Mouse (Mus musculus): ENCODE data around the gene Ptprcap. TPM values are rescaled to one million over a fixed set of nuclear protein-coding genes. Genes with fewer than 3 reads are reported as not detected.

Gene Ptprcap
- total RNA-seq (2014; rRNA removed) (1.7 and 4.1 TPM in 2 replicates), polyA plus RNA-seq (2012; rRNA removed) (6.9 and 8.2 TPM in 2 replicates)

- Histone ChIP-seq H3K27ac (replicated peaks; ENCODE audit: insufficient read depth, low read depth, low read length) (no peak within 1 kb of the TSS), H3K9ac (ENCODE audit: low read depth, low read length) (no peak within 1 kb of the TSS), H3K4me1 (ENCODE audit: control insufficient read depth, insufficient read depth, low read length) (peaks cover 14% of the 10 kb centered on the region), H3K4me3 (ENCODE audit: insufficient read depth, low read depth, low read length) (no peak within 1 kb of the TSS), H3K27me3 (ENCODE audit: control insufficient read depth, insufficient read depth, low read length) (no peaks in the 10 kb centered on the region), H3K79me2 (ENCODE audit: control insufficient read depth, insufficient read depth, low read length) (peaks cover 15% of the 10 kb centered on the region; the same call in 1 of the 2 replicates), H3K36me3 (ENCODE audit: control insufficient read depth, insufficient read depth, low read length) (peaks cover 4% of the 10 kb centered on the region; the same call in 1 of the 2 replicates)
- no peak for TF ChIP-seq POLR2A (IDR thresholded peaks at IDR 0.05; ENCODE audit: extremely low read depth, insufficient read depth, low read length)
- TF ChIP-seq CTCF (IDR thresholded peaks at IDR 0.05; ENCODE audit: low read depth, low read length): no peak
- DNase-seq (ENCODE audit: extremely low read depth, low read depth, low spot score): no peak
- 67% methylated on average over 11 of the region's 11 CpGs for WGBS
Observed at GRCm38 (mm10) chr19:4153232-4153654, at the start of gene Ptprcap. Ptprcap (plus strand) TSS chr19:4153604.

GRCm38 (mm10) chr19:4103792-4104191 is 49.6 kb upstream of the Ptprcap start:
- no peaks in the 10 kb centered on the region for H3K36me3 ChIP-seq (ENCODE audit: control insufficient read depth, insufficient read depth, low read length)
- no peaks in the 10 kb centered on the region for H3K79me2 ChIP-seq (ENCODE audit: control insufficient read depth, insufficient read depth, low read length)
- no peak overlapping the region for H3K4me3 ChIP-seq (ENCODE audit: insufficient read depth, low read depth, low read length)
- TF ChIP-seq POLR2A (IDR thresholded peaks at IDR 0.05; ENCODE audit: extremely low read depth, insufficient read depth, low read length) (no peak), CTCF (IDR thresholded peaks at IDR 0.05; ENCODE audit: low read depth, low read length) (no peak)
- no peaks in the 10 kb centered on the region for H3K27me3 ChIP-seq (ENCODE audit: control insufficient read depth, insufficient read depth, low read length)
- DNase-seq (ENCODE audit: extremely low read depth, low read depth, low spot score): no peak
- no peak overlapping the region for H3K27ac ChIP-seq (replicated peaks; ENCODE audit: insufficient read depth, low read depth, low read length)
- H3K4me1 ChIP-seq (ENCODE audit: control insufficient read depth, insufficient read depth, low read length): peaks cover 11% of the 10 kb centered on the region
- no peak overlapping the region for H3K9ac ChIP-seq (ENCODE audit: low read depth, low read length)
- 85% methylated on average over 3 of the region's 3 CpGs for WGBS

DNA sequence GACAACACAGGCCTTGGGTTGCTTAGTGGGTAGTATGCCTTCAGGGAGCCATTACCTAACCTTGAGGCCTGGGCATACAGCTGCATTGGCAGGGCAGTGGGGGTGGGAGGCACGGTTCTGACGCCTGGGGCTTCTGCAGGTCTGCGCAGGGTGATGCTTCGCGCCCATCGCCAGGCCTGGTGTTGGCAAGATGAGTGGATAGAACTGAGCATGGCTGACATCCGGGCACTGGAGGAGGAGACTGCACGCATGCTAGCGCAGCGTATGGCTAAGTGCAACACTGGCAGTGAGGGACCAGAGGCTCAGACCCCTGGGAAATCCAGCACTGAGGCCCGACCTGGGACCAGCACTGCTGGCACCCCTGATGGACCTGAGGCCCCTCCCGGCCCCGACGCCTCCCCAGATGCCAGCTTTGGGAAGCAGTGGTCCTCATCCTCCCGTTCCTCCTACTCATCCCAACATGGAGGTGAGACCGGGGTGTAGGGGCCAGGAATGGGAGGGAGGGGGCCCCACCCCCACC is 48.7 kb upstream of the Ptprcap start:
- H3K36me3 ChIP-seq (ENCODE audit: control insufficient read depth, insufficient read depth, low read length): no peaks in the 10 kb centered on the region
- no peak overlapping the region for H3K27ac ChIP-seq (replicated peaks; ENCODE audit: insufficient read depth, low read depth, low read length)
- no peak for DNase-seq (ENCODE audit: extremely low read depth, low read depth, low spot score)
- no peak overlapping the region for H3K4me3 ChIP-seq (ENCODE audit: insufficient read depth, low read depth, low read length)
- H3K9ac ChIP-seq (ENCODE audit: low read depth, low read length): no peak overlapping the region
- no peaks in the 10 kb centered on the region for H3K79me2 ChIP-seq (ENCODE audit: control insufficient read depth, insufficient read depth, low read length)
- H3K27me3 ChIP-seq (ENCODE audit: control insufficient read depth, insufficient read depth, low read length): no peaks in the 10 kb centered on the region
- H3K4me1 ChIP-seq (ENCODE audit: control insufficient read depth, insufficient read depth, low read length): peaks cover 4% of the 10 kb centered on the region
- TF ChIP-seq POLR2A (IDR thresholded peaks at IDR 0.05; ENCODE audit: extremely low read depth, insufficient read depth, low read length): no peak
- TF ChIP-seq CTCF (IDR thresholded peaks at IDR 0.05; ENCODE audit: low read depth, low read length): no peak
- 96% methylated on average over 16 of the region's 16 CpGs for WGBS

GRCm38 (mm10) chr19:4106654-4107053 is 46.8 kb upstream of the Ptprcap start:
- H3K4me3 ChIP-seq (ENCODE audit: insufficient read depth, low read depth, low read length): no peak overlapping the region
- WGBS: 90% methylated on average over 14 of the region's 14 CpGs
- no peaks in the 10 kb centered on the region for H3K36me3 ChIP-seq (ENCODE audit: control insufficient read depth, insufficient read depth, low read length)

DNA sequence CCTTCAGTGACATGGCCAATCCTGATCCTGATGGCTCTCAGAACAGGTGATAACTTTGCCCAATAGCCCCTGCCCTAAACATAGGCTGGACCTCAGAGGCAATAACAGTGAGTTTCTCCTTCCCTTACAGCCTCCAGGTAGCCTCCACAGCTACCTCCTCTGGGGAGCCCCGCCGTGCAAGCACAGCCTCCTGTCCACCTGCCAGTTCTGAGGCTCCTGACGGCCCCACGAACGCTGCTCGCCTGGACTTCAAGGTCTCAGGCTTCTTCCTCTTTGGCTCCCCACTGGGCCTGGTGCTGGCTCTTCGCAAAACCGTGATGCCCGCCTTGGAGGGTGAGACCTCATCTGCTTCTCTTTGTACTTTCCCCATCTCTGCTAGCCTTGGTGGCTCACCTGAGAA is 44.9 kb upstream of the Ptprcap start:
- Histone ChIP-seq H3K36me3 (ENCODE audit: control insufficient read depth, insufficient read depth, low read length) (no peaks in the 10 kb centered on the region), H3K4me3 (ENCODE audit: insufficient read depth, low read depth, low read length) (no peak overlapping the region), H3K27me3 (ENCODE audit: control insufficient read depth, insufficient read depth, low read length) (no peaks in the 10 kb centered on the region), H3K9ac (ENCODE audit: low read depth, low read length) (no peak overlapping the region), H3K27ac (replicated peaks; ENCODE audit: insufficient read depth, low read depth, low read length) (no peak overlapping the region), H3K4me1 (ENCODE audit: control insufficient read depth, insufficient read depth, low read length) (peaks cover 6% of the 10 kb centered on the region; the same call in 1 of the 2 replicates), H3K79me2 (ENCODE audit: control insufficient read depth, insufficient read depth, low read length) (no peaks in the 10 kb centered on the region)
- TF ChIP-seq POLR2A (IDR thresholded peaks at IDR 0.05; ENCODE audit: extremely low read depth, insufficient read depth, low read length) (no peak), CTCF (IDR thresholded peaks at IDR 0.05; ENCODE audit: low read depth, low read length) (no peak)
- no peak for DNase-seq (ENCODE audit: extremely low read depth, low read depth, low spot score)
- WGBS: 87% methylated on average over 9 of the region's 9 CpGs

More at GRCm38 (mm10) chr19:4106654-4107053, 46.8 kb upstream of the Ptprcap start:
- Histone ChIP-seq H3K27ac (replicated peaks; ENCODE audit: insufficient read depth, low read depth, low read length) (no peak overlapping the region), H3K27me3 (ENCODE audit: control insufficient read depth, insufficient read depth, low read length) (no peaks in the 10 kb centered on the region), H3K9ac (ENCODE audit: low read depth, low read length) (no peak overlapping the region), H3K4me1 (ENCODE audit: control insufficient read depth, insufficient read depth, low read length) (no peaks in the 10 kb centered on the region), H3K79me2 (ENCODE audit: control insufficient read depth, insufficient read depth, low read length) (no peaks in the 10 kb centered on the region)
- TF ChIP-seq POLR2A (IDR thresholded peaks at IDR 0.05; ENCODE audit: extremely low read depth, insufficient read depth, low read length): no peak
- no peak for TF ChIP-seq CTCF (IDR thresholded peaks at IDR 0.05; ENCODE audit: low read depth, low read length)
- DNase-seq (ENCODE audit: extremely low read depth, low read depth, low spot score): no peak

Measured in liver, adult 2 months (tissue).